8 mouse cellular contexts compared by ENCODE assay signal in genomic region chr9:72533089-72533415, GRCm38 (mm10). TPM values are rescaled to one million over a fixed set of nuclear protein-coding genes. Genes with fewer than 3 reads are reported as not detected.
A peak's percentile ranks its signal among the peaks of the same experiment; 100 is the strongest.
DNase-seq lines count a peak whose midpoint lies in the region; ATAC-seq and TF ChIP-seq lines count a peak whose summit lies in the region.

No protein-coding gene starts in this region.

- H3K4me1 ChIP-seq in liver, adult 2 months (ENCODE audit: control insufficient read depth, insufficient read depth, low read length), result peaks cover 6% of the 10 kb centered on the region; the same call in 1 of the 2 replicates
- H3K4me1 ChIP-seq in embryonic facial prominence, embryonic 11.5 days (ENCODE audit: control insufficient read depth, insufficient read depth, low read length), result no peaks in the 10 kb centered on the region
- H3K4me1 ChIP-seq in intestine, embryonic 16.5 days (ENCODE audit: control insufficient read depth, insufficient read depth, low read length), result 0 out of 2 replicates have a peak, but pooled peaks cover 6% of the 10 kb centered on the region
- H3K4me1 ChIP-seq in neural tube, embryonic 13.5 days (replicated peaks), result peaks cover 25% of the 10 kb centered on the region

- peak; percentile 40 for DNase-seq in liver, adult 2 months (ENCODE audit: extremely low read depth, low read depth, low spot score)
- no peak for DNase-seq in liver
- no peak for DNase-seq in embryonic facial prominence, embryonic 11.5 days (ENCODE audit: low spot score)
- no peak for DNase-seq in ovary, adult 18-20 months (ENCODE audit: low spot score)
- DNase-seq in adrenal gland, postnatal 25 days, result no peak
- DNase-seq in yolk sac, embryonic 10.5 days (ENCODE audit: low spot score), result no peak

- H3K79me2 ChIP-seq in liver, adult 2 months (ENCODE audit: control insufficient read depth, insufficient read depth, low read length), result peaks cover 10% of the 10 kb centered on the region; the same call in 1 of the 2 replicates

- peak; percentile 18; the same call in 1 of the 2 replicates for ATAC-seq in embryonic facial prominence, embryonic 11.5 days (replicated peaks; ENCODE audit: insufficient number of reproducible peaks, low FRiP score, low TSS enrichment, low read depth)
- ATAC-seq in intestine, embryonic 16.5 days, result no peak
- peak; percentile 17 for ATAC-seq in neural tube, embryonic 13.5 days (ENCODE audit: low read depth)

- H3K9me3 ChIP-seq in embryonic facial prominence, embryonic 11.5 days (replicated peaks; ENCODE audit: control insufficient read depth, low read length), result no peaks in the 10 kb centered on the region
- H3K9me3 ChIP-seq in intestine, embryonic 16.5 days (ENCODE audit: control insufficient read depth, low read length), result no peaks in the 10 kb centered on the region
- H3K9me3 ChIP-seq in neural tube, embryonic 13.5 days, result no peaks in the 10 kb centered on the region

- H3K36me3 ChIP-seq in liver, adult 2 months (ENCODE audit: control insufficient read depth, insufficient read depth, low read length), result no peaks in the 10 kb centered on the region
- H3K36me3 ChIP-seq in embryonic facial prominence, embryonic 11.5 days (replicated peaks; ENCODE audit: control insufficient read depth, insufficient read depth, low read depth, low read length), result no peaks in the 10 kb centered on the region
- no peaks in the 10 kb centered on the region for H3K36me3 ChIP-seq in intestine, embryonic 16.5 days (ENCODE audit: control insufficient read depth, insufficient read depth, low read length)
- no peaks in the 10 kb centered on the region for H3K36me3 ChIP-seq in neural tube, embryonic 13.5 days

- TF ChIP-seq CTCF in liver, adult 2 months (IDR thresholded peaks at IDR 0.05; ENCODE audit: low read depth, low read length), result no peak

- H3K27me3 ChIP-seq in liver, adult 2 months (ENCODE audit: control insufficient read depth, insufficient read depth, low read length), result no peaks in the 10 kb centered on the region
- no peaks in the 10 kb centered on the region for H3K27me3 ChIP-seq in embryonic facial prominence, embryonic 11.5 days (ENCODE audit: control insufficient read depth, insufficient read depth, low read length)
- no peaks in the 10 kb centered on the region for H3K27me3 ChIP-seq in intestine, embryonic 16.5 days (replicated peaks; ENCODE audit: control insufficient read depth, insufficient read depth, low read length)
- no peaks in the 10 kb centered on the region for H3K27me3 ChIP-seq in neural tube, embryonic 13.5 days

- H3K4me2 ChIP-seq in embryonic facial prominence, embryonic 11.5 days (ENCODE audit: low read depth, low read length), result peak overlapping the region; percentile 67
- peak overlapping the region; percentile 88 for H3K4me2 ChIP-seq in intestine, embryonic 16.5 days (ENCODE audit: low read depth, low read length)
- H3K4me2 ChIP-seq in neural tube, embryonic 13.5 days, result peak overlapping the region; percentile 67

- H3K9ac ChIP-seq in liver, adult 2 months (ENCODE audit: low read depth, low read length), result peak overlapping the region; percentile 99
- H3K9ac ChIP-seq in embryonic facial prominence, embryonic 11.5 days (replicated peaks; ENCODE audit: low read length), result peak overlapping the region; percentile 96
- peak overlapping the region; percentile 99 for H3K9ac ChIP-seq in intestine, embryonic 16.5 days (ENCODE audit: low read depth, low read length)
- H3K9ac ChIP-seq in neural tube, embryonic 13.5 days, result peak overlapping the region; percentile 96

- peak overlapping the region; percentile 79 for H3K4me3 ChIP-seq in liver, adult 2 months (ENCODE audit: insufficient read depth, low read depth, low read length)
- peak overlapping the region; percentile 85 for H3K4me3 ChIP-seq in embryonic facial prominence, embryonic 11.5 days (ENCODE audit: low read depth, low read length)
- peak overlapping the region; percentile 97 for H3K4me3 ChIP-seq in intestine, embryonic 16.5 days (ENCODE audit: low read length)
- H3K4me3 ChIP-seq in neural tube, embryonic 13.5 days, result peak overlapping the region; percentile 92

- no peak for TF ChIP-seq POLR2A in liver, adult 2 months (IDR thresholded peaks at IDR 0.05; ENCODE audit: extremely low read depth, insufficient read depth, low read length)

- WGBS in liver, adult 2 months, result 0% methylated on average over 2 of the region's 2 CpGs
- 4% methylated on average over 2 of the region's 2 CpGs for WGBS in embryonic facial prominence, embryonic 11.5 days
- 0% methylated on average over 2 of the region's 2 CpGs for WGBS in intestine, embryonic 16.5 days
- WGBS in neural tube, embryonic 13.5 days, result 0% methylated on average over 2 of the region's 2 CpGs

- H3K27ac ChIP-seq in liver, adult 2 months (replicated peaks; ENCODE audit: insufficient read depth, low read depth, low read length), result peak overlapping the region; percentile 3
- peak overlapping the region; percentile 98 for H3K27ac ChIP-seq in embryonic facial prominence, embryonic 11.5 days (replicated peaks; ENCODE audit: low read depth, low read length)
- H3K27ac ChIP-seq in intestine, embryonic 16.5 days (ENCODE audit: low read length), result peak overlapping the region; percentile 100
- peak overlapping the region; percentile 100 for H3K27ac ChIP-seq in neural tube, embryonic 13.5 days (replicated peaks)

RNA-seq across cellular contexts. Expression of gene Rfx7, which starts 1.0 kb away (rescaled TPM):
- 5.4 and 6.7 TPM in 2 replicates for total RNA-seq in liver, adult 2 months (2014; rRNA removed)
- polyA plus RNA-seq in liver, adult 2 months (2012; rRNA removed), result 2.3 and 3.3 TPM in 2 replicates
- polyA plus RNA-seq in embryonic facial prominence, embryonic 11.5 days (2014; fragmentation: Nextera tagmentation; extraction: Ambion mirVana), result 18.5 and 19.9 TPM in 2 replicates
- 6.3 and 6.9 TPM in 2 replicates for polyA plus RNA-seq in intestine, embryonic 16.5 days (2015; fragmentation: Nextera tagmentation; extraction: Ambion mirVana)
- 15.0 and 17.2 TPM in 2 replicates for polyA plus RNA-seq in neural tube, embryonic 13.5 days (2015; fragmentation: Nextera tagmentation; extraction: Ambion mirVana)
- total RNA-seq in adrenal gland, postnatal 25 days (2021), result 30.9 and 32.5 TPM in 2 replicates

RNA-seq across cellular contexts. Expression of gene Tex9, which starts 41.0 kb away (rescaled TPM):
- 1.0 and 1.8 TPM in 2 replicates for total RNA-seq in liver, adult 2 months (2014; rRNA removed)
- 0.22 and 0.35 TPM in 2 replicates for polyA plus RNA-seq in liver, adult 2 months (2012; rRNA removed)
- polyA plus RNA-seq in embryonic facial prominence, embryonic 11.5 days (2014; fragmentation: Nextera tagmentation; extraction: Ambion mirVana), result 53.4 and 64.5 TPM in 2 replicates
- polyA plus RNA-seq in intestine, embryonic 16.5 days (2015; fragmentation: Nextera tagmentation; extraction: Ambion mirVana), result 13.3 and 14.1 TPM in 2 replicates
- 36.4 and 38.6 TPM in 2 replicates for polyA plus RNA-seq in neural tube, embryonic 13.5 days (2015; fragmentation: Nextera tagmentation; extraction: Ambion mirVana)
- 10.8 and 11.0 TPM in 2 replicates for total RNA-seq in adrenal gland, postnatal 25 days (2021)

Comparison
In these comparisons a context has a peak if more than half of its experiments do, and no peak if none do; other contexts are left out.
1. H3K27ac ChIP-seq: peak in every context shown above with its lines; median percentile 100 in intestine, embryonic 16.5 days; 100 in neural tube, embryonic 13.5 days; 98 in embryonic facial prominence, embryonic 11.5 days; 3 in liver, adult 2 months.
2. RNA of gene Tex9, which starts 41.0 kb away (polyA plus RNA-seq): 53.4 to 64.5 TPM in embryonic facial prominence, embryonic 11.5 days, 36.4 to 38.6 TPM in neural tube, embryonic 13.5 days and 13.3 to 14.1 TPM in intestine, embryonic 16.5 days; 0.22 to 0.35 TPM in liver, adult 2 months; every median in the first group is over 10 times any median in the second.
3. Peak in every context shown above with its lines, with median percentiles within 50 percentile points of each other: H3K4me3 ChIP-seq, H3K9ac ChIP-seq and H3K4me2 ChIP-seq.